In the genomic region with DNA sequence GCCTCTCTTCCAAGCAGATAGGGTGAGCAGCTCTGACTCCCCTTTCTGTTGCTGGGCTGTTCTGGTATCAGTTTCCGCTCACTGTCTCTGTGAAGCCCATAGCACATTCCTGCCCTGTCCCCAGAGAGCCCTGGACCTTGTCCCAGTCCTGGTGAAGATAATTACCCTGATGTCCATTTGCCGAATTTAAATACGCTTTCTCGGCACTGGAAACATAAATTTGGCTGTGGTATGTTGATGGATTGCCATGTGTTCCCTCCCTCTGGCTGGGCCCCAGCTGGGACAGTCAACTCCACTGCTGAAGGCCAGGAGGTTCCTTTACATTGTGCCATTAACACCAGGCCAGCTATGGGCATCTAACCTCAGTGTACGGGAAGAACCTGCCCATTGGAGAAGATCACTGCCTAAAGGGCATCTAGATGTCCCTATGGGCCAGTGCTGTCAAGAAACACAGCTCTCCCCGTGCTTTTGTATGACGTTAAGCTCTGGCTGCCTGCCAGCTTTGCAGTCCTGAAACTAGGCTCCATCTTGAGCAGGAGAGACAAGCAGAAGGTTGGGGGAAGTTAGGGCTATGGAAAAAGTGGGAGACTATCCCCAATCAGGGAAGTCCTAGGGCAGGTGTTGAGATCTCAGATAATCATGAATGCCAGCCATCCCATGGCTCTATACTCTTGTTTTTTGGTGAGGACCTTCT, we compare ENCODE assay signal across 9 mouse cellular contexts. TPM values are rescaled to one million over a fixed set of nuclear protein-coding genes. Genes with fewer than 3 reads are reported as not detected.
DNase-seq lines count a peak whose midpoint lies in the region.
"Had no signal": no experiment of that assay in that cellular context is flagged by ENCODE, and none has a peak within 500 bp of the region (broad histone marks: within the 10 kb centered on the region; RNA-seq: fewer than 3 reads in every experiment).

No protein-coding gene starts in this region.

- peak; percentile 39 for DNase-seq in heart, postnatal 4 days
- DNase-seq in heart, adult 11 months = no peak
- DNase-seq in retina, postnatal 1 day = peak; percentile 38
- no peak for DNase-seq in retina, embryonic 14.5 days (ENCODE audit: low spot score)
- DNase-seq in cerebellum, adult 18-20 months = peak; percentile 61 to 65
- no peak for DNase-seq in thymus, postnatal 4 days
- no peak for DNase-seq in spleen, adult 18-20 months
- DNase-seq: lung, postnatal 36 days had no signal

RNA-seq across cellular contexts. Expression of a gene that starts 5.1 kb away (rescaled TPM):
- total RNA-seq in heart, postnatal 4 days (2021) = under 1 TPM; 0.11 to 0.17 TPM
- total RNA-seq: hematopoietic stem cell, adult 5-6 weeks had no signal

Comparison
In these comparisons a context has a peak if more than half of its experiments do, and no peak if none do; other contexts are left out.
1. DNase-seq: peak in heart, postnatal 4 days (single experiment), retina, postnatal 1 day (single experiment) and cerebellum, adult 18-20 months (2 of 2); none in heart, adult 11 months (single experiment), retina, embryonic 14.5 days (single experiment), thymus, postnatal 4 days (single experiment) and spleen, adult 18-20 months (0 of 2).